Mouse (Mus musculus): ENCODE measurements around the gene Pgls.

DNA sequence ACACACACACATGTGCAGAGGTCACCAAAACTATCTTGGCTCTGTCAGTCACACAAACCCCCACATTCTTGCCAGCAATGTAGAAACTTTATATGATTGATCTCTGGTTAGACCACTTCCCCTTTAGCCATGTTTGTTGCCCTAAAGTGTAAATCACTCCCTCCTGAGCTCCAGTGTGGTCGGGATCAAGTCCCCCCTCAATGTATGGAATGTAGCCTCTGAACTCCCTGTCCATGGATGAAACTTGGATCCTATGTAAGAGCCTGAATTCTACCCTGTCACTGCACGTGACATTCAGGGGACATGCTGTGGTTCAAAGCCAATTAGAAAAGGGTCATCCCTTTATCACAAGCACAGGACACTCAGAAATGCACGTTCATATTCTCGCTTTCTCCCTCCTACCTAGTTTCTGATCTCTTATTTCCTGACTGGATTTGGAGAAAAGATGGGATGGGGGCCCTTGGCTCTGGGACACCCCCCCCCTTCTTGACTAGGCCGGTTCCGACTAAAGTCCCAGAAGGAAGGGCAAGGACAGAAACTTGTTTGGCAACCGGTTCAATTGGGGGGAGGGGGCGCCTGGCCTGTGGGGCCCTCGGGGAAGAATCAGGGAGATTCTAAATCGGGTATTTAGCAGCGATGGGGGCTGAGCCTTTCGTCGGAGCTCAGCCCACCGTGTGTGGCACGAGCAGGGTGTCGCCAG lies 36.6 kb downstream of the Pgls start:
- TF ChIP-seq CTCF (IDR thresholded peaks at IDR 0.05; ENCODE audit: low read depth) (no peak), EP300 (IDR thresholded peaks at IDR 0.05; ENCODE audit: low read depth) (no peak)

Data from liver, embryonic 14.5 days (tissue).